Mouse (Mus musculus): ENCODE data around the gene Edn2.

- TF ChIP-seq CTCF (IDR thresholded peaks at IDR 0.05; ENCODE audit: low read depth) (no peak), EP300 (optimal IDR thresholded peaks at IDR 0.05) (no peak)
Observed at GRCm38 (mm10) chr4:120151906-120152305, 9.1 kb upstream of the Edn2 start.

All from stomach, postnatal 0 days (tissue).